Mouse (Mus musculus): ENCODE results near the gene Anapc5. TPM values are rescaled to one million over a fixed set of nuclear protein-coding genes. Genes with fewer than 3 reads are reported as not detected.

Anapc5 gene
- polyA plus RNA-seq, 1 experiment from 2014 or later = 403 TPM

- H3K9me3 ChIP-seq (ENCODE audit: control insufficient read depth, low read length) = no peaks in the 10 kb centered on the region
- 62% methylated on average over 9 of the region's 9 CpGs for WGBS
- H3K4me1 ChIP-seq (replicated peaks; ENCODE audit: control insufficient read depth, insufficient read depth, low read length) = peaks cover 14% of the 10 kb centered on the region
- H3K27me3 ChIP-seq (ENCODE audit: control insufficient read depth, insufficient read depth, low read depth, low read length) = no peaks in the 10 kb centered on the region
- peaks cover 76% of the 10 kb centered on the region for H3K36me3 ChIP-seq (ENCODE audit: control insufficient read depth, insufficient read depth, low read length)
- H3K4me3 ChIP-seq (ENCODE audit: low read length) = no peak overlapping the region
- H3K27ac ChIP-seq (ENCODE audit: low read length) = no peak overlapping the region
- no peak for ATAC-seq (ENCODE audit: low read depth)
- H3K4me2 ChIP-seq (ENCODE audit: low read depth, low read length) = no peak overlapping the region
- no peak overlapping the region for H3K9ac ChIP-seq (ENCODE audit: low read length)
These were observed 18.4 kb downstream of the Anapc5 start for GRCm38 (mm10) chr5:122802706-122803105.

- ATAC-seq (ENCODE audit: low read depth) = no peak
- WGBS = 88% methylated on average over 8 of the region's 8 CpGs
- no peak overlapping the region for H3K27ac ChIP-seq (ENCODE audit: low read length)
These were observed 19.5 kb downstream of the Anapc5 start for GRCm38 (mm10) chr5:122801684-122802083.

GRCm38 (mm10) chr5:122800345-122801010 is 20.7 kb downstream of the Anapc5 start:
- no peaks in the 10 kb centered on the region for H3K27me3 ChIP-seq (ENCODE audit: control insufficient read depth, insufficient read depth, low read depth, low read length)
- H3K27ac ChIP-seq (ENCODE audit: low read length) = no peak overlapping the region
- H3K36me3 ChIP-seq (ENCODE audit: control insufficient read depth, insufficient read depth, low read length) = peaks cover 68% of the 10 kb centered on the region
- H3K9ac ChIP-seq (ENCODE audit: low read length) = no peak overlapping the region
- peaks cover 14% of the 10 kb centered on the region for H3K4me1 ChIP-seq (replicated peaks; ENCODE audit: control insufficient read depth, insufficient read depth, low read length)
- H3K4me2 ChIP-seq (ENCODE audit: low read depth, low read length) = no peak overlapping the region
- WGBS = 57% methylated on average over 13 of the region's 13 CpGs
- H3K4me3 ChIP-seq (ENCODE audit: low read length) = no peak overlapping the region
- H3K9me3 ChIP-seq (ENCODE audit: control insufficient read depth, low read length) = no peaks in the 10 kb centered on the region
- ATAC-seq (ENCODE audit: low read depth) = no peak

More at GRCm38 (mm10) chr5:122801684-122802083, 19.5 kb downstream of the Anapc5 start:
- no peaks in the 10 kb centered on the region for H3K9me3 ChIP-seq (ENCODE audit: control insufficient read depth, low read length)
- peaks cover 14% of the 10 kb centered on the region for H3K4me1 ChIP-seq (replicated peaks; ENCODE audit: control insufficient read depth, insufficient read depth, low read length)
- H3K4me2 ChIP-seq (ENCODE audit: low read depth, low read length) = no peak overlapping the region
- no peaks in the 10 kb centered on the region for H3K27me3 ChIP-seq (ENCODE audit: control insufficient read depth, insufficient read depth, low read depth, low read length)
- H3K4me3 ChIP-seq (ENCODE audit: low read length) = no peak overlapping the region
- H3K36me3 ChIP-seq (ENCODE audit: control insufficient read depth, insufficient read depth, low read length) = peaks cover 73% of the 10 kb centered on the region
- no peak overlapping the region for H3K9ac ChIP-seq (ENCODE audit: low read length)

- peak overlapping the region; percentile 72; the same call in 1 of the 2 replicates for H3K27ac ChIP-seq (ENCODE audit: low read length)
- H3K9ac ChIP-seq (ENCODE audit: low read length) = no peak overlapping the region
- H3K4me3 ChIP-seq (ENCODE audit: low read length) = no peak overlapping the region
- peaks cover 14% of the 10 kb centered on the region for H3K4me1 ChIP-seq (replicated peaks; ENCODE audit: control insufficient read depth, insufficient read depth, low read length)
- 68% methylated on average over 17 of the region's 17 CpGs for WGBS
- no peaks in the 10 kb centered on the region for H3K9me3 ChIP-seq (ENCODE audit: control insufficient read depth, low read length)
- no peaks in the 10 kb centered on the region for H3K27me3 ChIP-seq (ENCODE audit: control insufficient read depth, insufficient read depth, low read depth, low read length)
- no peak overlapping the region for H3K4me2 ChIP-seq (ENCODE audit: low read depth, low read length)
- H3K36me3 ChIP-seq (ENCODE audit: control insufficient read depth, insufficient read depth, low read length) = peaks cover 63% of the 10 kb centered on the region
- no peak for ATAC-seq (ENCODE audit: low read depth)
These were observed 21.5 kb downstream of the Anapc5 start for GRCm38 (mm10) chr5:122799379-122800344.

- Histone ChIP-seq H3K4me3 (ENCODE audit: low read length) (no peak overlapping the region), H3K9me3 (ENCODE audit: control insufficient read depth, low read length) (no peaks in the 10 kb centered on the region), H3K36me3 (ENCODE audit: control insufficient read depth, insufficient read depth, low read length) (peaks cover 59% of the 10 kb centered on the region), H3K27ac (ENCODE audit: low read length) (peak overlapping the region; percentile 72; the same call in 1 of the 2 replicates), H3K9ac (ENCODE audit: low read length) (no peak overlapping the region), H3K27me3 (ENCODE audit: control insufficient read depth, insufficient read depth, low read depth, low read length) (no peaks in the 10 kb centered on the region), H3K4me2 (ENCODE audit: low read depth, low read length) (no peak overlapping the region), H3K4me1 (replicated peaks; ENCODE audit: control insufficient read depth, insufficient read depth, low read length) (peaks cover 14% of the 10 kb centered on the region)
- 43% methylated on average over 17 of the region's 17 CpGs for WGBS
- ATAC-seq (ENCODE audit: low read depth) = peak; percentile 86
These were observed 22.4 kb downstream of the Anapc5 start for GRCm38 (mm10) chr5:122798557-122799378.

GRCm38 (mm10) chr5:122797866-122798265 is 23.3 kb downstream of the Anapc5 start:
- ATAC-seq (ENCODE audit: low read depth) = no peak
- H3K36me3 ChIP-seq (ENCODE audit: control insufficient read depth, insufficient read depth, low read length) = peaks cover 61% of the 10 kb centered on the region

GRCm38 (mm10) chr5:122788696-122789095 is 32.4 kb downstream of the Anapc5 start:
- H3K9me3 ChIP-seq (ENCODE audit: control insufficient read depth, low read length) = no peaks in the 10 kb centered on the region
- no peaks in the 10 kb centered on the region for H3K27me3 ChIP-seq (ENCODE audit: control insufficient read depth, insufficient read depth, low read depth, low read length)
- WGBS = 64% methylated on average over 2 of the region's 2 CpGs
- no peak overlapping the region for H3K27ac ChIP-seq (ENCODE audit: low read length)
- H3K4me2 ChIP-seq (ENCODE audit: low read depth, low read length) = no peak overlapping the region
- ATAC-seq (ENCODE audit: low read depth) = no peak
- H3K9ac ChIP-seq (ENCODE audit: low read length) = no peak overlapping the region
- no peak overlapping the region for H3K4me3 ChIP-seq (ENCODE audit: low read length)
- peaks cover 36% of the 10 kb centered on the region for H3K36me3 ChIP-seq (ENCODE audit: control insufficient read depth, insufficient read depth, low read length)
- no peaks in the 10 kb centered on the region; the same call in 1 of the 2 replicates for H3K4me1 ChIP-seq (replicated peaks; ENCODE audit: control insufficient read depth, insufficient read depth, low read length)

More at GRCm38 (mm10) chr5:122797866-122798265, 23.3 kb downstream of the Anapc5 start:
- no peaks in the 10 kb centered on the region for H3K9me3 ChIP-seq (ENCODE audit: control insufficient read depth, low read length)
- no peak overlapping the region for H3K4me3 ChIP-seq (ENCODE audit: low read length)
- H3K27ac ChIP-seq (ENCODE audit: low read length) = no peak overlapping the region
- peaks cover 14% of the 10 kb centered on the region for H3K4me1 ChIP-seq (replicated peaks; ENCODE audit: control insufficient read depth, insufficient read depth, low read length)
- H3K4me2 ChIP-seq (ENCODE audit: low read depth, low read length) = no peak overlapping the region
- H3K9ac ChIP-seq (ENCODE audit: low read length) = no peak overlapping the region
- 57% methylated on average over 3 of the region's 3 CpGs for WGBS
- no peaks in the 10 kb centered on the region for H3K27me3 ChIP-seq (ENCODE audit: control insufficient read depth, insufficient read depth, low read depth, low read length)

GRCm38 (mm10) chr5:122786035-122786819 is 34.9 kb downstream of the Anapc5 start:
- peaks cover 20% of the 10 kb centered on the region for H3K36me3 ChIP-seq (ENCODE audit: control insufficient read depth, insufficient read depth, low read length)
- no peaks in the 10 kb centered on the region for H3K9me3 ChIP-seq (ENCODE audit: control insufficient read depth, low read length)
- no peaks in the 10 kb centered on the region; the same call in 1 of the 2 replicates for H3K4me1 ChIP-seq (replicated peaks; ENCODE audit: control insufficient read depth, insufficient read depth, low read length)
- H3K27me3 ChIP-seq (ENCODE audit: control insufficient read depth, insufficient read depth, low read depth, low read length) = no peaks in the 10 kb centered on the region
- peak overlapping the region; percentile 47 for H3K27ac ChIP-seq (ENCODE audit: low read length)
- H3K9ac ChIP-seq (ENCODE audit: low read length) = no peak overlapping the region
- no peak overlapping the region for H3K4me2 ChIP-seq (ENCODE audit: low read depth, low read length)
- ATAC-seq (ENCODE audit: low read depth) = peak; percentile 72
- H3K4me3 ChIP-seq (ENCODE audit: low read length) = no peak overlapping the region
- 38% methylated on average over 12 of the region's 12 CpGs for WGBS

Measured in lung, embryonic 16.5 days (tissue).